Mouse (Mus musculus) gastrocnemius, postnatal 10 days (tissue): ENCODE results near the gene Cbx1. TPM values are rescaled to one million over a fixed set of nuclear protein-coding genes. Genes with fewer than 3 reads are reported as not detected.

ENCODE experiments used
- DNase-seq: peaks from one replicate; pipeline ENCODE4 v3.0.0; 2021; ENCODE audit warnings: mixed read lengths
- long read RNA-seq, 2 experiments: library from polyadenylated mRNA; stranded (forward); transcript quantifications; one replicate each; pipeline ENCODE4 v2.0.0; 2021
- total RNA-seq, 2 experiments: library from RNA; stranded (reverse); gene quantifications; 2 replicates each; pipeline ENCODE4 v1.2.3; 2021

The Cbx1 gene
- total RNA-seq: 10 to 100 TPM; 45.4 to 58.1 TPM
- long read RNA-seq, experiment 1, partial matches to known transcripts: 3 of 13 reads
- long read RNA-seq, experiment 1, other reads (novel, unspliced or antisense): 9 of 13 reads
- long read RNA-seq, experiment 2, partial matches to known transcripts: 2 of 8 reads
- long read RNA-seq, experiment 2, other reads (novel, unspliced or antisense): 5 of 8 reads

GRCm38 (mm10) chr11:96788871-96789795, at the start of gene Cbx1:
TSS of gene Cbx1 (plus strand) at chr11:96789127.
- peak; percentile 87 for DNase-seq

GRCm38 (mm10) chr11:96740796-96741195, 48.1 kb upstream of the Cbx1 start:
- no peak for DNase-seq

GRCm38 (mm10) chr11:96741995-96742394, 46.9 kb upstream of the Cbx1 start:
- no peak for DNase-seq

GRCm38 (mm10) chr11:96743000-96743399, 45.9 kb upstream of the Cbx1 start:
- DNase-seq: no peak

GRCm38 (mm10) chr11:96743891-96744290, 45.0 kb upstream of the Cbx1 start:
- DNase-seq: no peak

GRCm38 (mm10) chr11:96746648-96747047, 42.3 kb upstream of the Cbx1 start:
- DNase-seq: no peak

GRCm38 (mm10) chr11:96747555-96747954, 41.4 kb upstream of the Cbx1 start:
- DNase-seq: no peak

GRCm38 (mm10) chr11:96755298-96755697, 33.6 kb upstream of the Cbx1 start:
- no peak for DNase-seq

- no peak for DNase-seq
Measured at GRCm38 (mm10) chr11:96757421-96757820, 31.5 kb upstream of the Cbx1 start.

- no peak for DNase-seq
Measured at GRCm38 (mm10) chr11:96758402-96758801, 30.5 kb upstream of the Cbx1 start.

GRCm38 (mm10) chr11:96760042-96760441, 28.9 kb upstream of the Cbx1 start:
- DNase-seq: no peak

- no peak for DNase-seq
Measured at GRCm38 (mm10) chr11:96761984-96762383, 26.9 kb upstream of the Cbx1 start.

GRCm38 (mm10) chr11:96762742-96763470, 26.0 kb upstream of the Cbx1 start:
- DNase-seq: peak; percentile 22

- no peak for DNase-seq
Measured at GRCm38 (mm10) chr11:96764511-96765350, 24.2 kb upstream of the Cbx1 start.

GRCm38 (mm10) chr11:96765645-96766044, 23.3 kb upstream of the Cbx1 start:
- DNase-seq: no peak

GRCm38 (mm10) chr11:96766555-96766954, 22.4 kb upstream of the Cbx1 start:
- DNase-seq: no peak

GRCm38 (mm10) chr11:96767096-96767495, 21.8 kb upstream of the Cbx1 start:
- DNase-seq: no peak

GRCm38 (mm10) chr11:96768240-96768639, 20.7 kb upstream of the Cbx1 start:
- no peak for DNase-seq

- DNase-seq: no peak
Measured at GRCm38 (mm10) chr11:96771274-96771975, 17.5 kb upstream of the Cbx1 start.

GRCm38 (mm10) chr11:96772413-96772812, 16.5 kb upstream of the Cbx1 start:
- DNase-seq: no peak

GRCm38 (mm10) chr11:96774536-96774935, 14.4 kb upstream of the Cbx1 start:
- no peak for DNase-seq
